Mouse (Mus musculus) cerebellum, postnatal 4 days (tissue): ENCODE results near the gene Duox2.

Source experiments
- DNase-seq, 2 experiments: peaks; one replicate each; pipeline ENCODE4 v3.0.0; 2022; ENCODE audit warnings: low spot score in 2 of 2, mixed read lengths in 1 of 2

The Duox2 gene

GRCm38 (mm10) chr2:122237891-122238470 lies 60.3 kb downstream of the Duox2 start:
- no peak for DNase-seq

- no peak for DNase-seq
Measured at GRCm38 (mm10) chr2:122236321-122236720, 61.9 kb downstream of the Duox2 start.

DNA sequence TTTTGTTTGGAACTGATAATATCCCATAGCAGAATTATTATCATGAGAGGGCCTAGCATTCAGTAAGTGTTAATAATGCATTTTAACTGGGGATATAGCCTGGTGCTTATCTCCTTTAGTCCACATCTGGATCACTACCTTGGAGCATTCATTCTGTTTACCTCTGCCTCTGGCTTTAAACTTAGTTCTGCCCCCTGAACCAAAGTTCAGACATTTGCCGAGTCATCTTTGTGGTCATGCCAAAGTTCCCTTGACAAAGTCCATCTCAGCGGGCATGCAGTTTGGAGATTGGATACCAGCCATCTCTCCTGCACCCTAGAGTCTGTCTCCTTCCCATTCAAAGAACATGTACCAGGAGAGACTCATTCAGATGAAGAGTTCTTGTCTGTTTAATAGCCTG lies 62.8 kb downstream of the Duox2 start:
- no peak for DNase-seq

GRCm38 (mm10) chr2:122234611-122235288 lies 63.5 kb downstream of the Duox2 start, which contains the start of gene Sord:
Sord (plus strand) TSS chr2:122234749.
- peak; percentile 55 to 82 for DNase-seq

GRCm38 (mm10) chr2:122233759-122234557 lies 64.3 kb downstream of the Duox2 start:
- DNase-seq, result peak in 1 of 2 experiments; percentile 4

DNA sequence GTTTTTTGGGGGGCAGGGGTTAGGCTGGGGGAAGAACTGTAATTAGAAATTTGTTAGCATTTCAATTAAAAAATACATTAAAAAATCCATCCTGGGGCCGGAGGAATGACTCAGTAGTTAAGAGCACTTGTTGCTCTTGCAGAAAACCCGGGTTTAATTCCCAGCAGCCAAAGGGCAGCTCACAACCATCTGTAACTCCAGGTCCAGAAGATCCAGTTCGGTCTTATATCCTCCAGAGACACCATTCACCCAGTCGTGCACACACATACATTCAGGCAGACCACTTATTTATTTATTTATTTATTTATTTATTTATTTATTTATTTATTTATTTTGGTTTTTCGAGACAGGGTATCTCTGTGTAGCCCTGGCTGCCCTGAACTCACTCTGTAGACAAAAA lies 64.9 kb downstream of the Duox2 start:
- DNase-seq, result no peak

- no peak for DNase-seq
Measured at GRCm38 (mm10) chr2:122231616-122232015, 66.6 kb downstream of the Duox2 start.

- no peak for DNase-seq
Measured at GRCm38 (mm10) chr2:122230395-122230794, 67.9 kb downstream of the Duox2 start.
